Mouse (Mus musculus) cerebellum, postnatal 14 days (tissue): ENCODE data around the gene Mtmr11.
A peak's percentile ranks its signal among the peaks of the same experiment; 100 is the strongest.

Experiments
- DNase-seq, 2 experiments: peaks; one replicate each; pipeline ENCODE4 v3.0.0; 2021; ENCODE audit warnings: mixed read lengths in 2 of 2

The Mtmr11 gene

GRCm38 (mm10) chr3:96161869-96162840 is at the start of gene Mtmr11:
Gene Mtmr11, plus strand, starts transcription at chr3:96162004.
- peak in 1 of 2 experiments; percentile 38 for DNase-seq

- DNase-seq = peak in 1 of 2 experiments; percentile 19
Observed at GRCm38 (mm10) chr3:96113251-96113650, 48.6 kb upstream of the Mtmr11 start.

GRCm38 (mm10) chr3:96118142-96118541 is 43.7 kb upstream of the Mtmr11 start:
- DNase-seq = no peak

- no peak for DNase-seq
Observed at GRCm38 (mm10) chr3:96118702-96119101, 43.1 kb upstream of the Mtmr11 start.

GRCm38 (mm10) chr3:96124235-96124634 is 37.6 kb upstream of the Mtmr11 start:
- no peak for DNase-seq

- DNase-seq = no peak
Observed at GRCm38 (mm10) chr3:96128128-96128527, 33.7 kb upstream of the Mtmr11 start.

GRCm38 (mm10) chr3:96132478-96132877 is 29.3 kb upstream of the Mtmr11 start:
- DNase-seq = no peak

- DNase-seq = no peak
Observed at GRCm38 (mm10) chr3:96133327-96133905, 28.4 kb upstream of the Mtmr11 start.

- no peak for DNase-seq
Observed at GRCm38 (mm10) chr3:96135011-96135410, 26.8 kb upstream of the Mtmr11 start.

- DNase-seq = peak; percentile 67 to 75
Observed at GRCm38 (mm10) chr3:96147950-96148349, 13.9 kb upstream of the Mtmr11 start.

- DNase-seq = no peak
Observed at GRCm38 (mm10) chr3:96151836-96152235, 10.0 kb upstream of the Mtmr11 start.

- DNase-seq = no peak
Observed at GRCm38 (mm10) chr3:96152611-96153010, 9.2 kb upstream of the Mtmr11 start.

- DNase-seq = no peak
Observed at GRCm38 (mm10) chr3:96155501-96155900, 6.3 kb upstream of the Mtmr11 start.

- DNase-seq = no peak
Observed at GRCm38 (mm10) chr3:96159820-96160219, 2.0 kb upstream of the Mtmr11 start.

- DNase-seq = peak; percentile 40 to 41
Observed at GRCm38 (mm10) chr3:96160222-96160802, 1.5 kb upstream of the Mtmr11 start.

GRCm38 (mm10) chr3:96160803-96161516 is 844 bp upstream of the Mtmr11 start:
- DNase-seq = peak; percentile 63

- DNase-seq = no peak
Observed at GRCm38 (mm10) chr3:96163040-96163439, 1.2 kb downstream of the Mtmr11 start.

GRCm38 (mm10) chr3:96168466-96169158 is 6.8 kb downstream of the Mtmr11 start:
- no peak for DNase-seq

GRCm38 (mm10) chr3:96170276-96170675 is 8.5 kb downstream of the Mtmr11 start:
- DNase-seq = no peak

GRCm38 (mm10) chr3:96170976-96171545 is 9.3 kb downstream of the Mtmr11 start:
- DNase-seq = no peak

GRCm38 (mm10) chr3:96171583-96172196 is 9.9 kb downstream of the Mtmr11 start:
- peak in 1 of 2 experiments; percentile 29 for DNase-seq
